Mouse (Mus musculus) kidney, postnatal 14 days (tissue): ENCODE measurements around the gene Srsf2.
"Not testable (repeated sequence)": the region's sequence is repeated elsewhere in the genome, so short reads cannot be mapped to it uniquely, and the experiment has no call there.

Experiments
- DNase-seq: peaks from one replicate; pipeline ENCODE4 v3.0.0; 2022; ENCODE audit warnings: mixed read lengths

Srsf2 gene

GRCm38 (mm10) chr11:116826550-116827504, 26.1 kb downstream of the Srsf2 start:
- DNase-seq: no peak

- no peak for DNase-seq
Observed at GRCm38 (mm10) chr11:116825230-116825629, 27.7 kb downstream of the Srsf2 start.

GRCm38 (mm10) chr11:116823885-116824284, 29.0 kb downstream of the Srsf2 start:
- not testable (repeated sequence) for DNase-seq

- no peak for DNase-seq
Observed at GRCm38 (mm10) chr11:116823255-116823654, 29.6 kb downstream of the Srsf2 start.

- DNase-seq: no peak
Observed at GRCm38 (mm10) chr11:116822626-116823025, 30.3 kb downstream of the Srsf2 start.

- DNase-seq: no peak
Observed at GRCm38 (mm10) chr11:116822215-116822614, 30.7 kb downstream of the Srsf2 start.

- no peak for DNase-seq
Observed at GRCm38 (mm10) chr11:116821057-116821940, 31.6 kb downstream of the Srsf2 start.

GRCm38 (mm10) chr11:116819932-116820593, 32.8 kb downstream of the Srsf2 start:
- no peak for DNase-seq

GRCm38 (mm10) chr11:116818722-116819121, 34.2 kb downstream of the Srsf2 start:
- peak; percentile 32 for DNase-seq

- DNase-seq: no peak
Observed at GRCm38 (mm10) chr11:116817567-116817966, 35.3 kb downstream of the Srsf2 start.

GRCm38 (mm10) chr11:116816769-116817168, 36.1 kb downstream of the Srsf2 start:
- DNase-seq: peak; percentile 34

- DNase-seq: no peak
Observed at GRCm38 (mm10) chr11:116814884-116815415, 37.9 kb downstream of the Srsf2 start.

GRCm38 (mm10) chr11:116814076-116814883, 38.6 kb downstream of the Srsf2 start:
- DNase-seq: peak; percentile 85

- DNase-seq: no peak
Observed at GRCm38 (mm10) chr11:116813610-116814009, 39.3 kb downstream of the Srsf2 start.

- DNase-seq: peak; percentile 66
Observed at GRCm38 (mm10) chr11:116812793-116813529, 39.9 kb downstream of the Srsf2 start.

- DNase-seq: peak; percentile 71
Observed at GRCm38 (mm10) chr11:116810983-116811901, 41.7 kb downstream of the Srsf2 start.

GRCm38 (mm10) chr11:116810528-116810927, 42.4 kb downstream of the Srsf2 start:
- no peak for DNase-seq

GRCm38 (mm10) chr11:116809520-116809919, 43.4 kb downstream of the Srsf2 start:
- no peak for DNase-seq

GRCm38 (mm10) chr11:116808811-116809395, 44.0 kb downstream of the Srsf2 start:
- DNase-seq: no peak
